Mouse (Mus musculus) testis, adult 2 months (tissue): ENCODE results near the gene Ugt1a6b. TPM values are rescaled to one million over a fixed set of nuclear protein-coding genes. Genes with fewer than 3 reads are reported as not detected.
A peak's percentile ranks its signal among the peaks of the same experiment; 100 is the strongest.
"Not testable (repeated sequence)": the region's sequence is repeated elsewhere in the genome, so short reads cannot be mapped to it uniquely, and the experiment has no call there.

Experiments used
- H3K27ac ChIP-seq: fragments of 200-500 bp; 2 replicates; pipeline ENCODE4 v1.5.1; 2012; ENCODE audit warnings: low read depth, low read length; ENCODE audit not compliant: control insufficient read depth, insufficient read depth
- H3K27me3 ChIP-seq: fragments of 200-500 bp; 2 replicates; pipeline ENCODE4 v1.6.1; 2012; ENCODE audit warnings: mild to moderate bottlenecking, low read length, moderate library complexity; ENCODE audit not compliant: control insufficient read depth, insufficient read depth
- H3K36me3 ChIP-seq: fragments of 200-500 bp; 2 replicates; pipeline ENCODE4 v1.6.1; 2012; ENCODE audit warnings: mild to moderate bottlenecking, low read length; ENCODE audit not compliant: control insufficient read depth, insufficient read depth
- H3K4me1 ChIP-seq: fragments of 200-500 bp; 2 replicates; pipeline ENCODE4 v1.6.1; 2012; ENCODE audit warnings: low read length; ENCODE audit not compliant: control insufficient read depth, insufficient read depth
- H3K4me3 ChIP-seq: fragments of 200-500 bp; 2 replicates; pipeline ENCODE4 v1.5.1; 2012; ENCODE audit warnings: low read depth, mild to moderate bottlenecking, low read length, moderate library complexity, mixed read lengths; ENCODE audit not compliant: control insufficient read depth
- CTCF ChIP-seq: fragments of 200-500 bp; IDR thresholded peaks from 2 replicates; pipeline ENCODE4 v1.5.1; 2012; ENCODE audit warnings: low read depth, mild to moderate bottlenecking, inconsistent platforms, low read length, moderate library complexity; ENCODE audit not compliant: control insufficient read depth, insufficient read depth, insufficient replicate concordance
- POLR2A ChIP-seq: fragments of 200-500 bp; IDR thresholded peaks from 2 replicates; pipeline ENCODE4 v1.6.1; 2012; ENCODE audit warnings: low read depth, mild to moderate bottlenecking, inconsistent platforms, low read length, moderate library complexity; ENCODE audit not compliant: control insufficient read depth
- polyA plus RNA-seq: library from polyadenylated mRNA; depleted of rRNA; stranded (reverse); fragments of >200 nt; gene quantifications from 2 replicates; pipeline ENCODE4 v1.2.3, GENCODE M21; 2012

The Ugt1a6b gene
- polyA plus RNA-seq, 1 experiment = 7.4 TPM

- no peak for TF ChIP-seq CTCF
- TF ChIP-seq POLR2A = no peak
- Histone ChIP-seq H3K36me3 (no peaks in the 10 kb centered on the region; the same call in 1 of the 2 replicates), H3K27me3 (no peaks in the 10 kb centered on the region), H3K4me3 (no peak overlapping the region), H3K4me1 (peaks cover 2% of the 10 kb centered on the region; the same call in 1 of the 2 replicates), H3K27ac (no peak overlapping the region)
These were observed 121.2 kb downstream of the Ugt1a6b start for GRCm38 (mm10) chr1:88224029-88224776.

- H3K27ac ChIP-seq, H3K4me3 ChIP-seq: not testable (repeated sequence)
These were observed 122.2 kb downstream of the Ugt1a6b start for GRCm38 (mm10) chr1:88225301-88225700.

GRCm38 (mm10) chr1:88225741-88226140, 122.7 kb downstream of the Ugt1a6b start:
- H3K36me3 ChIP-seq = no peaks in the 10 kb centered on the region; the same call in 1 of the 2 replicates
- H3K4me1 ChIP-seq = peaks cover 2% of the 10 kb centered on the region; the same call in 1 of the 2 replicates
- TF ChIP-seq POLR2A (no peak), CTCF (no peak)
- no peaks in the 10 kb centered on the region for H3K27me3 ChIP-seq
- H3K4me3 ChIP-seq = peak overlapping the region; percentile 37; the same call in 1 of the 2 replicates
- H3K27ac ChIP-seq = no peak overlapping the region

More at GRCm38 (mm10) chr1:88225301-88225700, 122.2 kb downstream of the Ugt1a6b start:
- not testable (repeated sequence) for H3K27me3 ChIP-seq, H3K36me3 ChIP-seq, H3K4me1 ChIP-seq

- Histone ChIP-seq H3K36me3 (no peaks in the 10 kb centered on the region; the same call in 1 of the 2 replicates), H3K27me3 (no peaks in the 10 kb centered on the region), H3K27ac (peak within 1 kb of the TSS; percentile 90), H3K4me3 (peak within 1 kb of the TSS; percentile 77), H3K4me1 (peaks cover 2% of the 10 kb centered on the region; the same call in 1 of the 2 replicates)
- TF ChIP-seq CTCF = no peak
- no peak for TF ChIP-seq POLR2A
These were observed 123.8 kb downstream of the Ugt1a6b start, which contains the start of gene Mroh2a for GRCm38 (mm10) chr1:88226670-88227379. Mroh2a (plus strand) TSS chr1:88226986.

GRCm38 (mm10) chr1:88227482-88227881, 124.4 kb downstream of the Ugt1a6b start:
- Histone ChIP-seq H3K36me3 (no peaks in the 10 kb centered on the region; the same call in 1 of the 2 replicates), H3K27me3 (no peaks in the 10 kb centered on the region), H3K27ac (0 out of 2 replicates have a peak overlapping the region, but pooled peaks have one; percentile 0), H3K4me1 (peaks cover 2% of the 10 kb centered on the region; the same call in 1 of the 2 replicates), H3K4me3 (peak overlapping the region; percentile 77)
- TF ChIP-seq POLR2A = no peak
- no peak for TF ChIP-seq CTCF

- Histone ChIP-seq H3K27me3 (no peaks in the 10 kb centered on the region), H3K27ac (no peak overlapping the region), H3K4me3 (peak overlapping the region; percentile 77), H3K36me3 (no peaks in the 10 kb centered on the region; the same call in 1 of the 2 replicates), H3K4me1 (peaks cover 2% of the 10 kb centered on the region; the same call in 1 of the 2 replicates)
- TF ChIP-seq CTCF = no peak
- TF ChIP-seq POLR2A = no peak
These were observed 125.1 kb downstream of the Ugt1a6b start for GRCm38 (mm10) chr1:88228121-88228520.

- Histone ChIP-seq H3K4me3 (no peak overlapping the region), H3K27me3 (no peaks in the 10 kb centered on the region), H3K27ac (no peak overlapping the region), H3K4me1 (peaks cover 2% of the 10 kb centered on the region; the same call in 1 of the 2 replicates), H3K36me3 (no peaks in the 10 kb centered on the region; the same call in 1 of the 2 replicates)
- TF ChIP-seq CTCF (no peak), POLR2A (no peak)
These were observed 126.5 kb downstream of the Ugt1a6b start for GRCm38 (mm10) chr1:88229566-88229965.
